Mouse (Mus musculus) kidney, postnatal 0 days (tissue): ENCODE measurements at regions not wholly inside any gene's neighbourhood (a gene's known extent, or its start where the extent isn't known, plus 50 kb on each side); places are given as distances from the start of the nearest gene placed in this dataset.
A peak's percentile ranks its signal among the peaks of the same experiment; 100 is the strongest.

Source experiments
- ATAC-seq: fragments of 200-750 bp; cut with Nextera tagmentation; replicated peaks from 2 replicates; pipeline ENCODE4 v1.8.0; 2017; ENCODE audit warnings: low read depth, moderate number of reproducible peaks, moderate TSS enrichment, moderate library complexity; ENCODE audit not compliant: low FRiP score
- DNase-seq: peaks from one replicate; pipeline ENCODE4 v3.0.0-alpha.2; 2016; ENCODE audit warnings: low spot score
- H3K27ac ChIP-seq: fragments of 300-500 bp; sonication (generic); 2 replicates; pipeline ENCODE4 v1.5.1; 2014; ENCODE audit warnings: mild to moderate bottlenecking
- H3K27me3 ChIP-seq: fragments of 300-500 bp; sonication (generic); 2 replicates; pipeline ENCODE4 v1.6.1; 2014; ENCODE audit warnings: low read length, mixed read lengths; ENCODE audit not compliant: insufficient read depth
- H3K36me3 ChIP-seq: fragments of 300-500 bp; sonication (generic); 2 replicates; pipeline ENCODE4 v1.6.1; 2014; ENCODE audit warnings: low read length, mixed read lengths; ENCODE audit not compliant: insufficient read depth
- H3K4me1 ChIP-seq: fragments of 300-500 bp; sonication (generic); replicated peaks from 2 replicates; pipeline ENCODE4 v1.6.1; 2014; ENCODE audit warnings: antibody characterized with exemption, low read length, mixed read lengths; ENCODE audit not compliant: insufficient read depth
- H3K4me2 ChIP-seq: fragments of 300-500 bp; sonication (generic); 2 replicates; pipeline ENCODE4 v1.6.1; 2014; ENCODE audit warnings: mild to moderate bottlenecking, low read length, moderate library complexity, mixed read lengths
- H3K4me3 ChIP-seq: fragments of 300-500 bp; sonication (generic); replicated peaks from 2 replicates; pipeline ENCODE4 v1.5.1; 2014; ENCODE audit warnings: low read depth, low read length
- H3K9ac ChIP-seq: fragments of 300-500 bp; sonication (generic); 2 replicates; pipeline ENCODE4 v1.6.1; 2014; ENCODE audit warnings: low read depth, low read length
- H3K9me3 ChIP-seq: fragments of 300-500 bp; sonication (generic); replicated peaks from 2 replicates; pipeline ENCODE4 v1.6.1; 2016; ENCODE audit warnings: low read length, inconsistent platforms, mixed read lengths
- CTCF ChIP-seq: IDR thresholded peaks from 2 replicates; pipeline ENCODE4 v1.5.1; 2016; ENCODE audit warnings: antibody characterized with exemption, low read depth, mild to moderate bottlenecking, moderate library complexity
- WGBS: fragments of 180-500 bp; shearing (Covaris S2); extraction: QIAGEN DNeasy Blood & Tissue Kit; methylation state at CpG from one replicate; pipeline ENCODE4 v1.1.7; 2014; 5-methylcytosine and 5-hydroxymethylcytosine counted together

GRCm38 (mm10) chr8:34622177-34623114 is 510.9 kb upstream of the Gm10131 start:
- 64% methylated on average over 25 of the region's 25 CpGs for WGBS
- no peak overlapping the region for H3K4me2 ChIP-seq
- TF ChIP-seq CTCF = no peak
- no peak overlapping the region for H3K27ac ChIP-seq
- H3K36me3 ChIP-seq = no peaks in the 10 kb centered on the region
- ATAC-seq = no peak; the same call in 1 of the 2 replicates
- H3K9me3 ChIP-seq = no peaks in the 10 kb centered on the region
- H3K27me3 ChIP-seq = no peaks in the 10 kb centered on the region
- H3K4me1 ChIP-seq = 0 out of 2 replicates have a peak, but pooled peaks cover 3% of the 10 kb centered on the region
- no peak overlapping the region for H3K4me3 ChIP-seq
- no peak overlapping the region for H3K9ac ChIP-seq
- no peak for DNase-seq

GRCm38 (mm10) chr8:34618046-34618445 is 506.5 kb upstream of the Gm10131 start:
- Histone ChIP-seq H3K9ac (no peak overlapping the region), H3K36me3 (no peaks in the 10 kb centered on the region), H3K9me3 (no peaks in the 10 kb centered on the region), H3K27me3 (no peaks in the 10 kb centered on the region), H3K4me2 (no peak overlapping the region), H3K4me3 (no peak overlapping the region), H3K4me1 (0 out of 2 replicates have a peak, but pooled peaks cover 3% of the 10 kb centered on the region), H3K27ac (no peak overlapping the region)
- no peak for TF ChIP-seq CTCF
- DNase-seq (peak; percentile 28), ATAC-seq (no peak)
- WGBS = 19% methylated on average over 5 of the region's 5 CpGs

GRCm38 (mm10) chr8:34614987-34615386 is 503.4 kb upstream of the Gm10131 start:
- TF ChIP-seq CTCF = no peak
- no peak for DNase-seq
- WGBS = 83% methylated on average over 4 of the region's 4 CpGs
- Histone ChIP-seq H3K9me3 (no peaks in the 10 kb centered on the region), H3K4me1 (no peaks in the 10 kb centered on the region), H3K27ac (no peak overlapping the region), H3K9ac (no peak overlapping the region), H3K27me3 (no peaks in the 10 kb centered on the region), H3K36me3 (no peaks in the 10 kb centered on the region), H3K4me2 (no peak overlapping the region), H3K4me3 (no peak overlapping the region)
- ATAC-seq = no peak

GRCm38 (mm10) chr8:34614031-34614526 is 502.5 kb upstream of the Gm10131 start:
- WGBS = 55% methylated on average over 10 of the region's 10 CpGs

GRCm38 (mm10) chr8:34613138-34613537 is 501.6 kb upstream of the Gm10131 start:
- TF ChIP-seq CTCF = no peak
- H3K27me3 ChIP-seq = no peaks in the 10 kb centered on the region
- H3K36me3 ChIP-seq = no peaks in the 10 kb centered on the region
- H3K4me1 ChIP-seq = no peaks in the 10 kb centered on the region
- no peak overlapping the region for H3K27ac ChIP-seq
- ATAC-seq (no peak), DNase-seq (no peak)
- H3K4me2 ChIP-seq = no peak overlapping the region
- WGBS = 88% methylated on average over 5 of the region's 5 CpGs
- no peak overlapping the region for H3K9ac ChIP-seq
- no peak overlapping the region for H3K4me3 ChIP-seq
- H3K9me3 ChIP-seq = no peaks in the 10 kb centered on the region

More at GRCm38 (mm10) chr8:34614031-34614526, 502.5 kb upstream of the Gm10131 start:
- H3K27ac ChIP-seq = no peak overlapping the region
- no peaks in the 10 kb centered on the region for H3K36me3 ChIP-seq
- no peaks in the 10 kb centered on the region for H3K4me1 ChIP-seq
- no peak for DNase-seq
- no peaks in the 10 kb centered on the region for H3K9me3 ChIP-seq
- no peak overlapping the region for H3K4me3 ChIP-seq
- no peak for TF ChIP-seq CTCF
- no peaks in the 10 kb centered on the region for H3K27me3 ChIP-seq
- H3K4me2 ChIP-seq = no peak overlapping the region
- no peak overlapping the region for H3K9ac ChIP-seq
- ATAC-seq = no peak

GRCm38 (mm10) chr8:34612396-34612795 is 500.9 kb upstream of the Gm10131 start:
- Histone ChIP-seq H3K9me3 (no peaks in the 10 kb centered on the region), H3K27me3 (no peaks in the 10 kb centered on the region), H3K4me3 (no peak overlapping the region), H3K27ac (no peak overlapping the region), H3K9ac (no peak overlapping the region), H3K4me2 (no peak overlapping the region), H3K36me3 (no peaks in the 10 kb centered on the region), H3K4me1 (no peaks in the 10 kb centered on the region)
- no peak for DNase-seq
- ATAC-seq = no peak
- TF ChIP-seq CTCF = no peak
- WGBS = 70% methylated on average over 3 of the region's 3 CpGs
